Mouse (Mus musculus): ENCODE data around the gene Edrf1.
"Not testable (repeated sequence)": the region's sequence is repeated elsewhere in the genome, so short reads cannot be mapped to it uniquely, and the experiment has no call there.

Edrf1 gene

DNA sequence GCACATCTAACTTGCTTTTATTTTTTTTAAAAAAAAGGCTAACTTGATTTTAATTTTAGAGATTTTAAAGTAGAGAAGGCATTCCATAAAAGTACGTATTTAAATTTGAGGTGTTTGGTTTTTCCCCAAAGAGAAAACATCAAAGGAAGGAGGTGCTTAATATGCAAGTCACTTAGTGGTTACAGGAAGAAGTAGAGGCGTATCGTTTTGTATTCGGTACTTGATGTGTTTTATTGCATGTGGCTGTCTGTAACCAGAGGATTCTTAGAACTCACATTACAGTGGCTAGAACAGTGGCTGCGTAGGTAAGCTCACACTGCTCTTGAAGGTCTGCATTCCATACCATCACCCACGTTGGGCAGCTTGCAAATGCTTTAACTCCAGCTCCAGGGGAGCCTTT lies 8.4 kb downstream of the Edrf1 start:
- DNase-seq (ENCODE audit: low spot score), result no peak

- no peak for DNase-seq (ENCODE audit: low spot score)
Observed at GRCm38 (mm10) chr7:133662467-133662866, 25.1 kb downstream of the Edrf1 start.

- no peak for DNase-seq (ENCODE audit: low spot score)
Observed at GRCm38 (mm10) chr7:133669071-133669470, 31.7 kb downstream of the Edrf1 start.

GRCm38 (mm10) chr7:133669946-133670345 lies 32.6 kb downstream of the Edrf1 start:
- DNase-seq (ENCODE audit: low spot score), result no peak

GRCm38 (mm10) chr7:133670846-133671245 lies 33.5 kb downstream of the Edrf1 start:
- no peak for DNase-seq (ENCODE audit: low spot score)

GRCm38 (mm10) chr7:133676002-133676401 lies 38.7 kb downstream of the Edrf1 start:
- DNase-seq (ENCODE audit: low spot score), result no peak

GRCm38 (mm10) chr7:133678716-133679115 lies 41.4 kb downstream of the Edrf1 start:
- no peak for DNase-seq (ENCODE audit: low spot score)

- DNase-seq (ENCODE audit: low spot score), result no peak
Observed at GRCm38 (mm10) chr7:133679439-133679838, 42.1 kb downstream of the Edrf1 start.

GRCm38 (mm10) chr7:133679961-133680360 lies 42.6 kb downstream of the Edrf1 start, which contains the start of gene Mmp21:
Gene Mmp21 (minus strand): TSS chr7:133680061.
- no peak for DNase-seq (ENCODE audit: low spot score)

- DNase-seq (ENCODE audit: low spot score), result no peak
Observed at GRCm38 (mm10) chr7:133683626-133684025, 46.3 kb downstream of the Edrf1 start.

DNA sequence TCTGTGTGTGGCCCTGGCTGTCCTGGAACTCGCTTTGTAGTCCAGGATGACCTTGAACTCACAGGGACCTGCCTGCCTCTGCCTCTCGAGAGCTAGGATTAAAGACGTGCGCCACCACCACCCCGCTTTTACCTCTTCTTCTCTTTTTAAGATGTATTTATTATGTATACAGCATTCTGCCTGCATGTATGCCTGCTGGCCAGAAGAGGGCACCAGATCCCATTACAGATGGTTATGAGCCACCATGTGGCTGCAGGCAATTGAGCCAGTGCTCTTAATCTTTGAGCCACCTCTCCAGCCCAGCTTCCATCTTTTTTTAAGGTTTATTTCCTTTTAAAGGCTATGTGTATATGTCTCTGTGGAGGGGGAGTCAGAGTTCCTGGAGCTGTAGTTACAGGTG lies 46.8 kb downstream of the Edrf1 start:
- no peak for DNase-seq (ENCODE audit: low spot score)

DNA sequence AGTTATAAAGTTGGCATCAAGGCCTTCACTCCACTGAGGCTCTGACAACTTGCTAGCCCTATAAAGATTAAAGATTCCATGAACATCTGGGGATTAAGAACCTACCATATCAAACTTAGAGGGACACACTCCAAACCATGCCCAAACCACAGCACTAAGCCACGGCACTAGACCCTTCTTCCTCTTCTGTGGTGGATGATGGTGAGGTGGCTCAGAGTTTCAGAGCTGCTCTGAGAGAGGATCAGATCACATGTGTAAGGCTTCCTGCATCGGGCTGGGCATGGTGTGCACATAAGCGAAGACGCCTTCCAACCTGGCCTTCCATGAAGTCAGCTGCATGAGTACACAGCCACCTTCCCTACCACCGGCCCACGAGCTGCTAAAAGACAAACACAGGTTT lies 47.4 kb downstream of the Edrf1 start:
- DNase-seq (ENCODE audit: low spot score), result no peak

DNA sequence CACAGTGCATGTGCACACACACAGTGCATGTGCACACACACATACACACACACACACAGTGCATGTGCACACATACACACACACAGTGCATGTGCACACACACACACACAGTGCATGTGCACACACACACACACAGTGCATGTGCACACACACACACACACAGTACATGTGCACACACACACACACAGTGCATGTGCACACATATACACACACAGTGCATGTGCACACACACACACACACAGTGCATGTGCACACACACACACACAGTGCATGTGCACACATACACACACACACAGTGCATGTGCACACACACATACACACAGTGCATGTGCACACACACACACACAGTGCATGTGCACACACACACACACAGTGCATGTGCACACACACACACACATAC lies 48.3 kb downstream of the Edrf1 start:
- DNase-seq (ENCODE audit: low spot score), result not testable (repeated sequence)

- no peak for DNase-seq (ENCODE audit: low spot score)
Observed at GRCm38 (mm10) chr7:133698021-133698709, 60.8 kb downstream of the Edrf1 start.

GRCm38 (mm10) chr7:133699885-133700284 lies 62.5 kb downstream of the Edrf1 start:
- no peak for DNase-seq (ENCODE audit: low spot score)

GRCm38 (mm10) chr7:133701366-133701765 lies 64.0 kb downstream of the Edrf1 start:
- DNase-seq (ENCODE audit: low spot score), result no peak

- DNase-seq (ENCODE audit: low spot score), result no peak
Observed at GRCm38 (mm10) chr7:133702333-133702732, 65.0 kb downstream of the Edrf1 start.

DNA sequence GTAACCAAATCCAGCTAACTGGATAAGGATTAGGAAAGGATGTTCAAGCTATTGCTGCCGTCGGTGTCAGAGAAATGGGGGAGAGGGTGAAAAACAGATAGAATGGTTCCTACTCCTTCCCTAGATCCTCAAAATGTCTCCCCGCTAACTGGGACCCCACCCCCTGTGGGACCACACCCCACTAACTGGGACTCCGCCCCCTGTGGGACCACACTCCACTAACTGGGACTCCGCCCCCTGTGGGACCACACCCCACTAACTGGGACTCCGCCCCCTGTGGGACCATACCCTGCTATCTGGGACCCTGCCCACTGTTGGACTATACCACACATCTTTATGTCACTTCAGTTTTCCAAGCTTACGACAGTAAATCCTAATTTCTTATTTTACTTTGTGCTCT lies 66.6 kb downstream of the Edrf1 start:
- no peak for DNase-seq (ENCODE audit: low spot score)

DNA sequence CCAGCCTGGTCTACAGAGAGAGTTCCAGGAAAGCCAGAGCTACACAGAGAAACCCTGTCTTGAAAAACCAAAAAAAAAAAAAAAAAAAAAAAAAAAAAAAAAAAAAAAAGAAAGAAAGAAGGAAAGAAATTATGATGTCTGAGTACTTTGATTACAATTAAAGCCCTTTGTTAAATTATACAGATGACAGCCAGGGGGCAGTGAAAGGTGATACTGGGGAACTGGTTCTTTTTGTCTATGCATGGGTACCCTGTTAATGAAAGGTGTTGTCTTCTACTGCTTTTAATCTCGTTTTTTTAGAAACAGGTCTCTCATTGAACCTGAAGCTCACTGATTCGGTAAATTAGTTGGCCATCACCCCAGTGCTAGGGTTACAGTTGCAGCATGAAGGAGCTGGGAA lies 70.0 kb downstream of the Edrf1 start:
- no peak for DNase-seq (ENCODE audit: low spot score)

DNA sequence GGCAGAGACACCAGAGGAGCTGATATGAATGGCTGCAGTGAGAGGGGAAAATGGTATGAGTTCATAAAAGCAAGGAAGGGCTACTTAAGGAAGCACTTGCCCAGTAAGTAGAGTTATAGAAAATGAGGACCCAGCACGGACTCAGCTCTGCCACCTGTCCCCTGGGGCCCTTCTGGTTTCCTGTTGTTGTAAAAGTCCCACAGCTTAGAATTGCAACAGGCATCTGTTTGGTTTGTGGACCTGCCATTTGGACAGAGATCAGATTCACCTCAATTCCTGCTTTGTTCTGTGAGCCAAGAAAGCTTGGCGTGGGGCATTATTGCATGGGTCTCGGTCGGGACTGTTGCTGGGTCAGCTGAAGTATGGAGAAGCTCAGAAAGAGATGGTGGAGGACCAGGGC lies 78.0 kb downstream of the Edrf1 start:
- no peak for DNase-seq (ENCODE audit: low spot score)

- DNase-seq (ENCODE audit: low spot score), result no peak
Observed at GRCm38 (mm10) chr7:133718580-133718979, 81.2 kb downstream of the Edrf1 start.

GRCm38 (mm10) chr7:133720616-133721015 lies 83.3 kb downstream of the Edrf1 start:
- no peak for DNase-seq (ENCODE audit: low spot score)

Measured in testis, postnatal 14 days (tissue).